Mouse (Mus musculus) C2C12 (cell line): ENCODE results near the gene Calm3. TPM values are rescaled to one million over a fixed set of nuclear protein-coding genes. Genes with fewer than 3 reads are reported as not detected.

Experiments used
- H3K27me3 ChIP-seq: one replicate; pipeline ENCODE4 v1.6.1; 2011; ENCODE audit not compliant: control insufficient read depth, insufficient read depth, insufficient read length
- H3K36me3 ChIP-seq: one replicate; pipeline ENCODE4 v1.6.1; 2011; ENCODE audit not compliant: control insufficient read depth, insufficient read depth
- H3K4me3 ChIP-seq: one replicate; pipeline ENCODE4 v1.5.1; 2011; ENCODE audit warnings: mild to moderate bottlenecking, control low read depth; ENCODE audit not compliant: poor library complexity, insufficient read depth, severe bottlenecking
- H3K79me2 ChIP-seq: one replicate; pipeline ENCODE4 v1.6.1; 2011; ENCODE audit not compliant: control insufficient read depth, insufficient read depth
- H3K79me3 ChIP-seq: one replicate; pipeline ENCODE4 v1.6.1; 2011; ENCODE audit warnings: low read depth, control low read depth
- H3ac ChIP-seq: one replicate; pipeline ENCODE3; 2011; ENCODE audit warnings: low read depth; ENCODE audit not compliant: control insufficient read depth, insufficient read length
- CEBPB ChIP-seq: IDR thresholded peaks from one replicate; pipeline ENCODE4 v1.6.1; 2011; ENCODE audit warnings: low read depth, mild to moderate bottlenecking, control low read depth, moderate library complexity
- CTCF ChIP-seq: IDR thresholded peaks from one replicate; pipeline ENCODE4 v1.5.1; 2011; ENCODE audit not compliant: control insufficient read depth, insufficient read depth, insufficient read length
- FOSL1 ChIP-seq: IDR thresholded peaks from one replicate; pipeline ENCODE4 v1.8.0; 2011; ENCODE audit warnings: mild to moderate bottlenecking, low read length; ENCODE audit not compliant: poor library complexity, insufficient read depth, severe bottlenecking
- MAX ChIP-seq: IDR thresholded peaks from one replicate; pipeline ENCODE4 v1.6.1; 2011; ENCODE audit warnings: mild to moderate bottlenecking, control low read depth
- MYOD1 ChIP-seq: IDR thresholded peaks from one replicate; pipeline ENCODE4 v1.6.1; 2011; ENCODE audit warnings: low read depth; ENCODE audit not compliant: control insufficient read depth, insufficient read length
- MYOG ChIP-seq: IDR thresholded peaks from one replicate; pipeline ENCODE4 v1.6.1; 2011; ENCODE audit not compliant: control insufficient read depth, insufficient read length; ENCODE audit errors: extremely low read depth
- USF1 ChIP-seq: IDR thresholded peaks from one replicate; pipeline ENCODE4 v1.6.1; 2011; ENCODE audit warnings: low read depth, mild to moderate bottlenecking, control low read depth, moderate library complexity
- polyA plus RNA-seq: library from polyadenylated mRNA; unstranded; fragments of >200 nt; fragmentation: generic; extraction: Trizol; gene quantifications from one replicate; pipeline ENCODE4 v1.2.1, GENCODE M21; 2012; ENCODE audit warnings: missing spikeins

Gene Calm3
- polyA plus RNA-seq, 1 experiment = 365 TPM

- Histone ChIP-seq H3ac (no peak overlapping the region), H3K79me2 (no peaks in the 10 kb centered on the region), H3K79me3 (no peaks in the 10 kb centered on the region), H3K4me3 (peak overlapping the region; percentile 29), H3K27me3 (no peaks in the 10 kb centered on the region), H3K36me3 (no peaks in the 10 kb centered on the region)
- TF ChIP-seq USF1 (peak; percentile 82), MAX (no peak), FOSL1 (no peak), MYOD1 (peak; percentile 16)
Observed at GRCm38 (mm10) chr7:16874756-16875309, 49.1 kb downstream of the Calm3 start.

- no peak overlapping the region for H3K4me3 ChIP-seq
- H3ac ChIP-seq = peak overlapping the region; percentile 19
- H3K36me3 ChIP-seq = no peaks in the 10 kb centered on the region
- H3K79me3 ChIP-seq = no peaks in the 10 kb centered on the region
- no peaks in the 10 kb centered on the region for H3K27me3 ChIP-seq
- TF ChIP-seq CTCF (peak; percentile 91), MAX (no peak), CEBPB (no peak)
- no peaks in the 10 kb centered on the region for H3K79me2 ChIP-seq
Observed at GRCm38 (mm10) chr7:16874190-16874589, 49.7 kb downstream of the Calm3 start.

GRCm38 (mm10) chr7:16873392-16873791, 50.5 kb downstream of the Calm3 start:
- H3K79me2 ChIP-seq = no peaks in the 10 kb centered on the region
- no peak for TF ChIP-seq USF1
- no peak for TF ChIP-seq MYOG
- no peak for TF ChIP-seq MYOD1
- TF ChIP-seq FOSL1 = no peak
- TF ChIP-seq CTCF = no peak
- TF ChIP-seq MAX = no peak
- TF ChIP-seq CEBPB = no peak
- no peaks in the 10 kb centered on the region for H3K27me3 ChIP-seq
- H3K36me3 ChIP-seq = no peaks in the 10 kb centered on the region
- H3ac ChIP-seq = no peak overlapping the region
- H3K4me3 ChIP-seq = no peak overlapping the region
- no peaks in the 10 kb centered on the region for H3K79me3 ChIP-seq

GRCm38 (mm10) chr7:16872478-16872877, 51.4 kb downstream of the Calm3 start:
- Histone ChIP-seq H3K27me3 (no peaks in the 10 kb centered on the region), H3K4me3 (no peak overlapping the region), H3K79me2 (no peaks in the 10 kb centered on the region), H3K36me3 (no peaks in the 10 kb centered on the region), H3ac (no peak overlapping the region), H3K79me3 (no peaks in the 10 kb centered on the region)
- TF ChIP-seq CEBPB (no peak), USF1 (no peak), CTCF (no peak), FOSL1 (no peak), MYOD1 (no peak), MAX (no peak), MYOG (no peak)

- Histone ChIP-seq H3K27me3 (no peaks in the 10 kb centered on the region), H3K79me2 (no peaks in the 10 kb centered on the region), H3ac (no peak overlapping the region), H3K79me3 (no peaks in the 10 kb centered on the region), H3K4me3 (no peak overlapping the region), H3K36me3 (no peaks in the 10 kb centered on the region)
- TF ChIP-seq FOSL1 = no peak
- TF ChIP-seq CEBPB = no peak
Observed at GRCm38 (mm10) chr7:16871600-16871999, 52.3 kb downstream of the Calm3 start.

GRCm38 (mm10) chr7:16869497-16869896, 54.4 kb downstream of the Calm3 start:
- Histone ChIP-seq H3K4me3 (no peak overlapping the region), H3K27me3 (no peaks in the 10 kb centered on the region), H3K79me3 (no peaks in the 10 kb centered on the region), H3K36me3 (no peaks in the 10 kb centered on the region), H3K79me2 (no peaks in the 10 kb centered on the region), H3ac (no peak overlapping the region)
- TF ChIP-seq MYOG (no peak), CTCF (no peak), USF1 (no peak), MYOD1 (no peak)
